Mouse (Mus musculus): ENCODE measurements around the gene Cox4i2. TPM values are rescaled to one million over a fixed set of nuclear protein-coding genes. Genes with fewer than 3 reads are reported as not detected.

The Cox4i2 gene
- total RNA-seq, 2 experiments from 2014 or later, result 1.7 to 1.9 TPM

GRCm38 (mm10) chr2:152724332-152724723 is 29.6 kb upstream of the Cox4i2 start:
- peak overlapping the region; percentile 51 for H3K27ac ChIP-seq
- intact Hi-C loops (cut with DNase I), result no loop called here
- no peak for TF ChIP-seq CTCF (IDR thresholded peaks at IDR 0.05)
- peak overlapping the region; percentile 18 for H3K4me3 ChIP-seq
- DNase-seq (ENCODE audit: extremely low spot score in 1 of 2, low spot score in 2 of 2), result no peak

GRCm38 (mm10) chr2:152725178-152725750 is 28.7 kb upstream of the Cox4i2 start:
- intact Hi-C loops (cut with DNase I), result no loop called here
- no peak for DNase-seq (ENCODE audit: extremely low spot score in 1 of 2, low spot score in 2 of 2)
- no peak for TF ChIP-seq CTCF (IDR thresholded peaks at IDR 0.05)
- peak overlapping the region; percentile 6; the same call in 1 of the 2 replicates for H3K27ac ChIP-seq
- no peak overlapping the region for H3K4me3 ChIP-seq

GRCm38 (mm10) chr2:152726213-152726612 is 27.8 kb upstream of the Cox4i2 start:
- no peak for DNase-seq (ENCODE audit: extremely low spot score in 1 of 2, low spot score in 2 of 2)
- TF ChIP-seq CTCF (IDR thresholded peaks at IDR 0.05), result no peak
- no peak overlapping the region; the same call in 1 of the 2 replicates for H3K27ac ChIP-seq
- no peak overlapping the region for H3K4me3 ChIP-seq
- intact Hi-C loops (cut with DNase I), result no loop called here

- DNase-seq (ENCODE audit: extremely low spot score in 1 of 2, low spot score in 2 of 2), result no peak
- no peak overlapping the region for H3K4me3 ChIP-seq
- no peak for TF ChIP-seq CTCF (IDR thresholded peaks at IDR 0.05)
- intact Hi-C loops (cut with DNase I), result no loop called here
- H3K27ac ChIP-seq, result peak overlapping the region; percentile 67
Observed at GRCm38 (mm10) chr2:152726751-152727335, 27.1 kb upstream of the Cox4i2 start.

GRCm38 (mm10) chr2:152727795-152728510 is 26.0 kb upstream of the Cox4i2 start:
- TF ChIP-seq CTCF (IDR thresholded peaks at IDR 0.05), result no peak
- intact Hi-C loops (cut with DNase I), result no loop called here
- no peak for DNase-seq (ENCODE audit: extremely low spot score in 1 of 2, low spot score in 2 of 2)
- H3K4me3 ChIP-seq, result no peak overlapping the region
- peak overlapping the region; percentile 67 for H3K27ac ChIP-seq

GRCm38 (mm10) chr2:152728594-152728993 is 25.4 kb upstream of the Cox4i2 start:
- intact Hi-C loops (cut with DNase I), result no loop called here
- no peak for DNase-seq (ENCODE audit: extremely low spot score in 1 of 2, low spot score in 2 of 2)
- TF ChIP-seq CTCF (IDR thresholded peaks at IDR 0.05), result no peak
- peak overlapping the region; percentile 61 for H3K27ac ChIP-seq
- no peak overlapping the region for H3K4me3 ChIP-seq

- intact Hi-C loops (cut with DNase I), result no loop called here
- Histone ChIP-seq H3K27ac (peak overlapping the region; percentile 61), H3K4me3 (no peak overlapping the region)
- no peak for DNase-seq (ENCODE audit: extremely low spot score in 1 of 2, low spot score in 2 of 2)
- TF ChIP-seq CTCF (IDR thresholded peaks at IDR 0.05), result no peak
Observed at GRCm38 (mm10) chr2:152729013-152729635, 24.8 kb upstream of the Cox4i2 start.

- intact Hi-C loops (cut with DNase I), result no loop called here
Observed at GRCm38 (mm10) chr2:152729636-152730020, 24.3 kb upstream of the Cox4i2 start.

GRCm38 (mm10) chr2:152733201-152733600 is 20.8 kb upstream of the Cox4i2 start:
- TF ChIP-seq CTCF (IDR thresholded peaks at IDR 0.05), result no peak
- no peak for DNase-seq (ENCODE audit: extremely low spot score in 1 of 2, low spot score in 2 of 2)
- intact Hi-C loops (cut with DNase I), result no loop called here
- no peak overlapping the region for H3K4me3 ChIP-seq
- no peak overlapping the region for H3K27ac ChIP-seq

More at GRCm38 (mm10) chr2:152729636-152730020, 24.3 kb upstream of the Cox4i2 start:
- DNase-seq (ENCODE audit: extremely low spot score in 1 of 2, low spot score in 2 of 2), result no peak
- no peak for TF ChIP-seq CTCF (IDR thresholded peaks at IDR 0.05)
- Histone ChIP-seq H3K4me3 (no peak overlapping the region), H3K27ac (no peak overlapping the region)

GRCm38 (mm10) chr2:152734501-152734900 is 19.5 kb upstream of the Cox4i2 start:
- intact Hi-C loops (cut with DNase I), result loop anchor here (2.0 kb wide), 2 partner anchors 28 to 38 kb away; no protein-coding TSS in a partner anchor
- DNase-seq (ENCODE audit: extremely low spot score in 1 of 2, low spot score in 2 of 2), result no peak
- Histone ChIP-seq H3K4me3 (peak overlapping the region; percentile 42), H3K27ac (peak overlapping the region; percentile 54)
- TF ChIP-seq CTCF (IDR thresholded peaks at IDR 0.05), result no peak

- peak; percentile 90 to 92 for DNase-seq (ENCODE audit: extremely low spot score in 1 of 2, low spot score in 2 of 2)
- no peak for TF ChIP-seq CTCF (IDR thresholded peaks at IDR 0.05)
- intact Hi-C loops (cut with DNase I), result loop anchor here (2.0 kb wide), 2 partner anchors 28 to 38 kb away; no protein-coding TSS in a partner anchor
- Histone ChIP-seq H3K4me3 (peak overlapping the region; percentile 42), H3K27ac (peak overlapping the region; percentile 82)
Observed at GRCm38 (mm10) chr2:152734984-152735383, 19.0 kb upstream of the Cox4i2 start.

GRCm38 (mm10) chr2:152736090-152736601 is 17.8 kb upstream of the Cox4i2 start, which contains the start of gene Id1:
Gene Id1 (plus strand): TSS chr2:152736251.
- DNase-seq (ENCODE audit: extremely low spot score in 1 of 2, low spot score in 2 of 2), result peak; percentile 39 to 63
- TF ChIP-seq CTCF (IDR thresholded peaks at IDR 0.05), result no peak
- intact Hi-C loops (cut with DNase I), result no loop called here

More at GRCm38 (mm10) chr2:152736090-152736601, 17.8 kb upstream of the Cox4i2 start, which contains the start of gene Id1:
- peak within 1 kb of the TSS; percentile 42 for H3K4me3 ChIP-seq
- H3K27ac ChIP-seq, result peak within 1 kb of the TSS; percentile 82
